Mouse (Mus musculus): ENCODE results near the gene Hoxd9.

GRCm38 (mm10) chr2:74698201-74699052 is 900 bp downstream of the Hoxd9 start:
- no peak for TF ChIP-seq CTCF (IDR thresholded peaks at IDR 0.05; ENCODE audit: low read depth)
- no peak for TF ChIP-seq EP300 (optimal IDR thresholded peaks at IDR 0.05)
